Mouse (Mus musculus) liver, embryonic 14.5 days (tissue): ENCODE data around the gene Myef2.

ENCODE experiments used
- CTCF ChIP-seq: IDR thresholded peaks from 2 replicates; pipeline ENCODE4 v1.5.1; 2016; ENCODE audit warnings: antibody characterized with exemption, low read depth, control low read depth
- EP300 ChIP-seq: IDR thresholded peaks from 2 replicates; pipeline ENCODE4 v1.6.1; 2016; ENCODE audit warnings: antibody characterized with exemption, low read depth

DNA sequence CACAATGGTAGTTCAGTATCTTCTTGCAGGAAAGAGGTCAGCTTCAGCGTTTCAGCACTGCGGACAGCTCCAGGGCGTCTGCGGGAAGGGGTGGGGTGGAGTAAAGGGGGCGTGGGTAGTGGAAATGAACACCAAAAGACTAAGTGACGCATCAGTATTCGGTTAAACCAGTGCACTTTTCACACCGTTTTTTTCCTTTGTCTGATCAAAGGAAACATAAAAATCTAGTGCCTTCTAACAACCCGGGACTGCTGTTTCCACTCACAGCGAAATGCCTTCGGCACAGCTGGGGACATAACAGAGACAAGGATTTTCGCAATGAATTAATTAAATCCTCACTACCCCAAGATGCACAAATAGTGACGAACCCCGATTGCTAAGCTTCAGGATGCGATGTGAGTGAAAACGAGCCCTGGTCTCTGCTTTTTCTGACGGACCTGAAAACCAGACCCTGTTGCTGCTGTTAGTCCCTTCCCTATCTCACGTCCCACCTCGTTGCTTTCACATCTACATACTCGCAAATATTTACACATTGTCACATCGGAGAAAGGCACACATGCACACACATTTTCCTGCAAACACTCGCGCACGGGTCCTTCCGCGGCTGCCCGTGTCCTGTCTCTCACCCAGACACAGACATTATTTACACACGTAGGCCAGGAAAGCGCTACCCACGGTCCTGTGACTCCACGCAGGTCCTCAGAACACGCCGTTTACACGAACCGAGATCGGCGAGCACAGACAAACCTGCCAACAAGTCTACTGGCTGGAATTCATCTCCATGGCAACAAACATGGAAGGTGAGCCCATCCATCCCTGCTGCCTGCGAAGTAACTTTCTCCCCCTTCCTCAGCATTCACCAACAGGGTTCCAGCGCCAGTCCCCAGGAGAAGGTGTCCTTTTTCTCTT, 12.7 kb upstream of the Myef2 start, which contains the start of gene Ctxn2:
- no peak for TF ChIP-seq CTCF
- no peak for TF ChIP-seq EP300
